Mouse (Mus musculus) common myeloid progenitor, adult 5-6 weeks (primary cell): Measurements from ENCODE around the gene Slc9a3r2. TPM values are rescaled to one million over a fixed set of nuclear protein-coding genes. Genes with fewer than 3 reads are reported as not detected.
A peak's percentile ranks its signal among the peaks of the same experiment; 100 is the strongest.

ENCODE experiments used
- ATAC-seq: replicated peaks from 2 replicates; pipeline ENCODE4 v1.8.0; 2016; ENCODE audit warnings: low read depth, mild to moderate bottlenecking, moderate TSS enrichment, inconsistent platforms; ENCODE audit not compliant: poor library complexity, severe bottlenecking
- total RNA-seq: library from RNA; stranded (forward); fragments of 200-1000, 187-1606 nt; gene quantifications from 2 replicates; pipeline ENCODE4 v1.2.3, GENCODE M21; 2017

The Slc9a3r2 gene
- total RNA-seq, 1 experiment from 2014 or later: 1.4 TPM

DNA sequence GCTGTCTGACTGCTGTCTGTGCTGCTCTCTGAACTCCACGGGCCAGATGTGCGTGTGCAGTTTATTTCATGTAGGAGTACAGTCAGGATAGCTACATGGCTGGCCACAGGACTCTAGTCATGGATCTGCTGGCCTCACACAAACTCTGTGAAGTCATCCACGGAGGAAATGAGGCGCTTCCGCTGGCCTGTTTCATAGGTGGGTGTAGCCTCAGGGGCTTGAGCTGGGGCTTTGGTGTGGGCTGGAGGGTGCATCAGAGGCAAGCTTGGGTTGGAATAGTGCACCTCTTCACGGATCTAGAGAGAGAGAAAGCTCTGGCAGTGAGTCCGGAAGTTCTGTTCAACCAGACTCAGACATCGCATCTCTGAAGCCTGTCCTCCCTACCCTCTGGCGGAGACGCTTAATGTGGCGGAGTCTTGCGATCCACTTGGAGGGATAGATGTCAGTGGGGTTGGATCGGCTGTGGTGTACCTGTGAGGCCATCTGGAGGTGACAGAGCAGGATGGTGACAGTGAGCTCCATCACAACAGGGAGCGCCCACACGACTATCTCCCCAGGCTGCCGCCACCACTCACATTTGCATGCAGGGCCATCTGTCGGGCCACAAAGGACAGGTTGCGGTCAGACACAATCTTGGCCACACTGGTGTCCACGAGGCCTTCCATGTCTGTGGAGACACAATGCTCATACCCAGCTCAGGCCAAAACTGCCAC lies 53.5 kb downstream of the Slc9a3r2 start:
- ATAC-seq: no peak

DNA sequence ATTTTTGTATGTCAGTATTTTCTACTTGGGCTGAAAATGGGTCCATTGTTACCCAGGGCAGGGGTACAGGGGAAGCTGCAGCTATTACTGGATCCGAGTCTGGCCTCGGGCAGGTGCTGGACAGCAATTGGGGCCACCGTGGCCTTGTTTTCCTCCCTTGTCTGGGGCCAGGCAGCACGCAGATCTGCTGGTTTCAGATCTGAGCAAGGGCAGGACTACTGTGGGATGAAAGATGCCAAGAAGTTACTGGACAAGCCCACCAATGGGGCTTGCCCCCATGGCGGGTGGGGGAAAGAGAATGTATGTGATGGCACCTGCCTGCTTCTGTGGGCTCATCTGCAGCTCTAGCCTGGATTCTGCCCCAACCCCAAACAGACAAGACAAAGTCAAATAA lies 54.1 kb downstream of the Slc9a3r2 start:
- no peak for ATAC-seq

DNA sequence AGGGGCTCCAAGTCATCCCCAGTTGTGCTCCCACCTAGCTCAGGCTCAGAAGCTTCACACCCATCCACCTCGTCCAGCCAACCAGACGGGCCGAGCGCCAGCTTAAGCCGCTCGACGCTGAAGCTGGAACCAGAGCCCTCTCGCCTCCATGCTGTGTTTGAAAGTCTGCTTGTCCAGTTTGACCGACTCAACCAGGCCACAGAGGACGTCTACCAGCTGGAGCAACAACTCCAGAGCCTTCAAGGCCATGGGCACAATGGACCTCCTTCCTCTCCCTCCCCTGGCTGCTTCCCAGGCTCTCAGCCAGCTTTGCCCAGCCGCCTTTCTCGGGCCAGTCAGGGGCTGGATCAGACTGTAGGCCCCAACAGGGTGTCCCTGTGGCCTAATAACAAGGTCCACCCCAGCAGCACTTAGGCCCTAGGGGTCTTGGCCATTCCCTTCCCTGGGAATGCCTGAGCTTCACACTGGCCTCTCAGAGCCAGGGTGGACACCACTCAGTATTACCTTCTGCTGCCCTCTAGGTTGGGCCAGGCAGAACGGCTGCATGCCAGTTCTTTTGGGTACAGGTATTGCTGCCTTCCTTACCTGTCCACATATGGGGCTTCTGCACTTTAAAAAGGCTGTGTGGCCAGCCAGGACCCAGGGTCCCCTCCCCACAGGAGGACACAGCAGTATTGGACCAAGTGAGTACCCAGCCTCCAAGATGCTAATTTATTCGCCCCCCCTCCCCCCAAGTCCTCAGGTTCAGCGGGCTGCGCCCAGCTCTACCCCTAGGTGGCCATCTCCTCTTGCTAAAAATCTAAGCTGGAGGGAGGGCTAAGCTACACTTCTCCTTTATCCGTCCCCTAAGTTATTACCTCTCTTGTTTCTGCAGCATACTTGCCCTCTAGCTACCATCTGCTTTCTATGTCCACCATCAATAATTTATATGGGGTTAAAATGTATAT lies 54.7 kb downstream of the Slc9a3r2 start:
- ATAC-seq: 0 out of 2 replicates have a peak, but pooled peaks have one; percentile 52

DNA sequence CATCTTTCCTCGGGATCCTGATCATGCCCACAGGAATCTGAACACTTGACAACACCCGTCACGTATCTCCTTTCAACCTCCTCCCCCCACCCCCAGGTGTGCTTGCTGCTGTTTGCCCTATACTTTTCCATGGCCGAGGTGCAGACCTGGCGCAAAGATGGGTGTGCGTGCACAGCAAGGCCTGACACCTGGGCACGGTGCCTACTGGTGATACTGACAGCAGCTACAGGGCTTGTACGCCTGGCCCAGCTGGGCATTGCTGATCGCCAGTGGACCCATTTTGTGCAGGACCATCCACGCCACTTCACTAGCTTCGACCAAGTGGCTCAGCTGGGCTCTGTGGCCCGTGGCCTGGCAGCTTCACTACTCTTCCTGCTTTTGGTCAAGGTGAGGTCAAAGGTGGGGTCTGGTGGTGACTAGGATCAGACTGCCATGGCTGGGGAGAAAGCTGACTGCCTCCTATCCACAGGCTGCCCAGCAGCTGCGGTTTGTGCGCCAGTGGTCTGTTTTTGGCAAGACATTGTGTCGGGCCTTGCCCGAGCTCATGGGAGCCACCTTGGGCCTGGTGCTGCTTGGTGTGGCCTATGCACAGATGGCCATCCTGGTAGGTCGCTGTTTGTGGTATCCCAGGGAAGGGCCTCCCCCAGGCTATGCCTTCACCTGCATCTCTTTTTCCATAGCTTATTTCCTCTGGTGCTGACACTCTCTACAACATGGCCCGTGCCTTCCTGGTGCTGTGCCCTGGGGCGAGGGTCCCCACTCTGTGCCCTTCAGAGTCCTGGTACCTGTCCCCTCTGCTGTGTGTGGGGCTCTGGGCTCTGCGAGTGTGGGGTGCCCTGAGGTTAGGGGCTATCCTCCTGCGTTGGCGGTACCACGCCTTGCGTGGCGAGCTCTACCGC lies 55.9 kb downstream of the Slc9a3r2 start:
- ATAC-seq: no peak

DNA sequence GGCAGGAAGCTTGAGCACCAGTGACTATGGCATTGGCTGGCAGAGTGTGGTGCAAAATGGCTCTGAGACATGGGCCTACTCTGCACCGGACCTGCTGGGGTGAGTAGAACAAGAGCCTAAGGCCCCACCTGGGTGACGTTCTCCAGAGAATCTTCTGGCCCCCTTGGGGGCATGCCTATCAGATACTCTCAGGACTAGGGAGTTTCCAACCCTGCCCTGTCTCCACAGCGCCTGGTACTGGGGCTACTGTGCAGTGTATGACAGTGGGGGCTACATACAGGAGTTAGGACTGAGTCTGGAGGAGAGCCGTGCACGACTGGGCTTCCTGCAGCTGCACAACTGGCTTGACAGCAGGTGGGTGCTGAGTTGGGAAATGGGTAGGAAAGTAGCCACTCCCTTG lies 56.9 kb downstream of the Slc9a3r2 start:
- ATAC-seq: no peak

DNA sequence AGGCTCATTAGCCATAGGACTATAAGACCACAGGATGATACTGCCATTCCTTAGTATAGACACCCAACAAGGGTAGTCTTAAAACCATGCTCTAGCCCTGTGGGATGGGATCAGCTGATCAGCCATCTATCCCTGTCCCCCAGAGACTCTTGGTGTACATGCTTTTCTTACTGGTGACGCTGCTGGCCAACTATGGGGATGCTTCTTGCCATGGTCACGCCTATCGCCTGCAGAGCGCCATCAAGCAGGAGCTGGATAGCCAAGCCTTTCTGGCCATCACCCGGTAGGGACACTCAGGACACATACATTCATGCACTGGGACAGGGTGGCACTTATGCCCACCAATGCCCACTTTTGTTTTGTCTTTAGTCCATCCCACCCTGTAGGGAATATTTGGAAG lies 58.4 kb downstream of the Slc9a3r2 start:
- no peak for ATAC-seq

DNA sequence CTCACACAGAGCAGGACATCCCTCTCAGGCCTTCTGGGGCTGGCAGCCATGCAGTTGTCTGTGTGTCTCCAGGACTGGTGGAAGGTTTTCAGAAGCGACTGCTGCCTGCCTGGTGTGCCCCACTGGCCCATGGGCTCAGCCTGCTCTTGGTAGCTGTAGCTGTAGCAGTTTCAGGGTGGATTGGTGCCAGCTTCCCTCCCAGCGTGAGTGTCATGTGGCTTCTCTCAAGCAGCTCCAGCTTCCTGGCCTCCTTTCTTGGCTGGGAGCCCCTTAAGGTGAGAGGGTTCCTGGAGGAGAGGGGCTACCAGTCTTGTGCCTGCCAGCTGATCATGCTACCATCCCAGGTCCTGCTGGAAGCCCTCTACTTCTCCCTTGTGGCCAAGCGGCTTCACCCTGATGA lies 59.2 kb downstream of the Slc9a3r2 start:
- no peak for ATAC-seq

Other genes starting within 250 kb of the Slc9a3r2 start
- 360 and 414 TPM in 2 replicates for gene Rnps1, start 235.8 kb downstream of the Slc9a3r2 start, total RNA-seq
- gene Eci1, start 223.7 kb downstream of the Slc9a3r2 start, total RNA-seq: 26.0 and 28.7 TPM in 2 replicates
- 1.4 TPM in 1 of 2 replicates, not detected in the other for gene Dnase1l2, start 207.2 kb downstream of the Slc9a3r2 start, total RNA-seq
- 10.0 and 15.2 TPM in 2 replicates for gene E4f1, start 180.0 kb downstream of the Slc9a3r2 start, total RNA-seq
- gene Pgp, start 179.9 kb downstream of the Slc9a3r2 start, total RNA-seq: 21.6 and 23.5 TPM in 2 replicates
- 1.3 TPM in 1 of 2 replicates, not detected in the other for gene Bricd5, start 176.4 kb downstream of the Slc9a3r2 start, total RNA-seq
- gene Mlst8, start 171.2 kb downstream of the Slc9a3r2 start, total RNA-seq: 9.6 and 25.7 TPM in 2 replicates
- not detected in 2 replicates for gene Caskin1, start 161.7 kb downstream of the Slc9a3r2 start, total RNA-seq
- 59.3 and 60.5 TPM in 2 replicates for gene Traf7, start 122.4 kb downstream of the Slc9a3r2 start, total RNA-seq
- 0.05 TPM in 1 of 2 replicates, not detected in the other for gene Rab26, start 116.1 kb downstream of the Slc9a3r2 start, total RNA-seq
- 8.3 and 37.4 TPM in 2 replicates for gene Pkd1, start 100.5 kb downstream of the Slc9a3r2 start, total RNA-seq
- gene Tsc2, start 17.7 kb downstream of the Slc9a3r2 start, total RNA-seq: 39.0 and 52.2 TPM in 2 replicates
- 18.0 and 25.1 TPM in 2 replicates for gene Nthl1, start 17.6 kb downstream of the Slc9a3r2 start, total RNA-seq
- gene Npw, start 8.1 kb upstream of the Slc9a3r2 start, total RNA-seq: 0.27 and 1.4 TPM in 2 replicates
- 20.0 and 25.4 TPM in 2 replicates for gene Zfp598, start 19.4 kb upstream of the Slc9a3r2 start, total RNA-seq
- gene Syngr3, start 39.6 kb upstream of the Slc9a3r2 start, total RNA-seq: not detected in 2 replicates
- gene Gfer, start 45.8 kb upstream of the Slc9a3r2 start, total RNA-seq: 30.9 and 44.6 TPM in 2 replicates
- 0.69 and 18.3 TPM in 2 replicates for gene Noxo1, start 45.9 kb upstream of the Slc9a3r2 start, total RNA-seq
- gene Tbl3, start 57.3 kb upstream of the Slc9a3r2 start, total RNA-seq: 43.3 and 46.1 TPM in 2 replicates
- not detected in 2 replicates for gene Rnf151, start 67.7 kb upstream of the Slc9a3r2 start, total RNA-seq
- 1,725 and 1,907 TPM in 2 replicates for gene Rps2, start 67.8 kb upstream of the Slc9a3r2 start, total RNA-seq
- gene Ndufb10, start 74.2 kb upstream of the Slc9a3r2 start, total RNA-seq: 192 and 287 TPM in 2 replicates
- gene Rpl3l, start 77.5 kb upstream of the Slc9a3r2 start, total RNA-seq: 0.50 TPM in 1 of 2 replicates, not detected in the other
- 41.2 and 41.7 TPM in 2 replicates for gene Msrb1, start 86.3 kb upstream of the Slc9a3r2 start, total RNA-seq
- not detected in 2 replicates for gene Hs3st6, start 102.7 kb upstream of the Slc9a3r2 start, total RNA-seq
- 0.55 TPM in 1 of 2 replicates, not detected in the other for gene Meiob, start 154.0 kb upstream of the Slc9a3r2 start, total RNA-seq
- gene Hagh, start 189.8 kb upstream of the Slc9a3r2 start, total RNA-seq: 21.5 and 26.7 TPM in 2 replicates
- gene Fahd1, start 200.0 kb upstream of the Slc9a3r2 start, total RNA-seq: 24.6 and 25.9 TPM in 2 replicates
- gene Igfals, start 215.7 kb upstream of the Slc9a3r2 start, total RNA-seq: not detected in 2 replicates
- 35.6 and 45.6 TPM in 2 replicates for gene Nubp2, start 236.0 kb upstream of the Slc9a3r2 start, total RNA-seq
- gene Spsb3, start 236.3 kb upstream of the Slc9a3r2 start, total RNA-seq: 14.8 and 21.5 TPM in 2 replicates
- gene Eme2, start 244.8 kb upstream of the Slc9a3r2 start, total RNA-seq: 9.2 and 22.7 TPM in 2 replicates
- gene Mrps34, start 244.8 kb upstream of the Slc9a3r2 start, total RNA-seq: 21.6 and 22.0 TPM in 2 replicates
- gene Nme3, start 246.2 kb upstream of the Slc9a3r2 start, total RNA-seq: 35.0 and 36.0 TPM in 2 replicates